Mouse (Mus musculus) heart, adult 2 months (tissue): Measurements from ENCODE around the gene Spink2.

Source experiments
- CTCF ChIP-seq: fragments of 200-600 bp; IDR thresholded peaks from 2 replicates; pipeline ENCODE4 v1.8.1; 2022; ENCODE audit warnings: antibody characterized with exemption, mild to moderate bottlenecking, moderate library complexity
- EP300 ChIP-seq: fragments of 200-500 bp; IDR thresholded peaks from 2 replicates; pipeline ENCODE4 v1.6.1; 2011; ENCODE audit warnings: low read depth, low read length, control low read depth; ENCODE audit not compliant: insufficient read depth

DNA sequence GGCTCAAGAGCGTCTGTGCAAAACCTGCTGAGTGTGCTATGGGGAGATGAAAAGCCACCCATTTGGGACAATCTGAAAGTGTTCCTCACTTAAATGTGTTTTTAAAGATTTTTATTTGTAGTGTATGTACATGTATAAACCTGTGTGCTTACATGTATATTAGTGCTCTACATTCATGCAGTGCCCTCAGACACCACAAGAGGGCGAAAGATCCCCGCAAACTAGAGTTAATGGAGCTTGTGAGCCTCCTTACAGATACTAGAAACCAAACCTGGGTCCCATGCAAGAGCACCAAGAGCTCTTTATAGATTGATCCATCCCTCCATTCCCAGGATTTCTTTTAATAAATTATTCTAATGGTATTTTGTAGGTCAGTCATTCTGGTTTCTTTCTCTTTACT is 17.3 kb downstream of the Spink2 start:
- peak; percentile 67 for TF ChIP-seq CTCF
- no peak for TF ChIP-seq EP300
